Mouse (Mus musculus) stomach, postnatal 0 days (tissue): ENCODE results near the gene Cyp2j5.

Experiments used
- CTCF ChIP-seq: IDR thresholded peaks from 2 replicates; pipeline ENCODE4 v1.5.1; 2016; ENCODE audit warnings: antibody characterized with exemption, low read depth, mild to moderate bottlenecking, moderate library complexity
- EP300 ChIP-seq: optimal IDR thresholded peaks from 2 replicates; pipeline ENCODE3; 2016; ENCODE audit warnings: antibody characterized with exemption

GRCm38 (mm10) chr4:96581425-96582088, 82.4 kb downstream of the Cyp2j5 start:
- TF ChIP-seq CTCF (no peak), EP300 (no peak)
